Mouse (Mus musculus): Measurements from ENCODE around the gene Gm28038. TPM values are rescaled to one million over a fixed set of nuclear protein-coding genes. Genes with fewer than 3 reads are reported as not detected.

Gm28038 gene
- total RNA-seq (2021), result 1 to 10 TPM; 2.6 to 6.3 TPM
- not detected in 2 replicates for polyA plus RNA-seq (2012; rRNA removed)
- long read RNA-seq, result 0 reads

GRCm38 (mm10) chr2:30280743-30281142, at the start of gene Gm28038:
Gm28038 (plus strand) TSS chr2:30281043.
- H3K27me3 ChIP-seq (ENCODE audit: control insufficient read depth, insufficient read depth, low read length), result no peaks in the 10 kb centered on the region
- no peak within 1 kb of the TSS for H3K4me3 ChIP-seq
- WGBS, result 92% methylated on average over 11 of the region's 11 CpGs
- intact Hi-C loops (cut with DNase I), result no loop called here
- no peak within 1 kb of the TSS for H3K9ac ChIP-seq (ENCODE audit: low read depth, low read length)
- no peak within 1 kb of the TSS for H3K27ac ChIP-seq
- no peaks in the 10 kb centered on the region; the same call in 1 of the 2 replicates for H3K79me2 ChIP-seq (replicated peaks; ENCODE audit: control insufficient read depth, insufficient read depth, low read length)
- H3K36me3 ChIP-seq (ENCODE audit: control insufficient read depth, insufficient read depth, low read length), result no peaks in the 10 kb centered on the region
- no peaks in the 10 kb centered on the region for H3K4me1 ChIP-seq (ENCODE audit: control insufficient read depth, insufficient read depth, low read length)
- TF ChIP-seq CTCF (IDR thresholded peaks at IDR 0.05), result no peak
- no peak for TF ChIP-seq POLR2A (IDR thresholded peaks at IDR 0.05; ENCODE audit: insufficient read depth, low read depth, low read length)
- TF ChIP-seq EP300 (IDR thresholded peaks at IDR 0.05; ENCODE audit: insufficient read depth, low read depth, low read length), result no peak
- no peak for DNase-seq

- TF ChIP-seq POLR2A (IDR thresholded peaks at IDR 0.05; ENCODE audit: insufficient read depth, low read depth, low read length), result no peak
- no peak for DNase-seq
- intact Hi-C loops (cut with DNase I), result no loop called here
- 69% methylated on average over 5 of the region's 5 CpGs for WGBS
- Histone ChIP-seq H3K4me1 (ENCODE audit: control insufficient read depth, insufficient read depth, low read length) (peaks cover 17% of the 10 kb centered on the region), H3K36me3 (ENCODE audit: control insufficient read depth, insufficient read depth, low read length) (peaks cover 4% of the 10 kb centered on the region), H3K27me3 (ENCODE audit: control insufficient read depth, insufficient read depth, low read length) (no peaks in the 10 kb centered on the region), H3K4me3 (no peak overlapping the region), H3K27ac (no peak overlapping the region), H3K79me2 (replicated peaks; ENCODE audit: control insufficient read depth, insufficient read depth, low read length) (no peaks in the 10 kb centered on the region; the same call in 1 of the 2 replicates), H3K9ac (ENCODE audit: low read depth, low read length) (no peak overlapping the region)
Observed at GRCm38 (mm10) chr2:30235593-30235992, 45.2 kb upstream of the Gm28038 start.

GRCm38 (mm10) chr2:30236426-30237198, 44.2 kb upstream of the Gm28038 start:
- TF ChIP-seq EP300 (IDR thresholded peaks at IDR 0.05; ENCODE audit: insufficient read depth, low read depth, low read length) (no peak), POLR2A (IDR thresholded peaks at IDR 0.05; ENCODE audit: insufficient read depth, low read depth, low read length) (no peak), CTCF (IDR thresholded peaks at IDR 0.05) (no peak)
- 3% methylated on average over 18 of the region's 18 CpGs for WGBS
- Histone ChIP-seq H3K4me1 (ENCODE audit: control insufficient read depth, insufficient read depth, low read length) (peaks cover 25% of the 10 kb centered on the region), H3K27me3 (ENCODE audit: control insufficient read depth, insufficient read depth, low read length) (no peaks in the 10 kb centered on the region), H3K4me3 (peak overlapping the region; percentile 81), H3K79me2 (replicated peaks; ENCODE audit: control insufficient read depth, insufficient read depth, low read length) (no peaks in the 10 kb centered on the region; the same call in 1 of the 2 replicates), H3K27ac (peak overlapping the region; percentile 98), H3K9ac (ENCODE audit: low read depth, low read length) (peak overlapping the region; percentile 62), H3K36me3 (ENCODE audit: control insufficient read depth, insufficient read depth, low read length) (peaks cover 14% of the 10 kb centered on the region)
- intact Hi-C loops (cut with DNase I), result loop anchor here (1.0 to 2.0 kb wide), 3 partner anchors 30 to 60 kb away; no protein-coding TSS in a partner anchor
- DNase-seq, result peak in 1 of 2 experiments; percentile 21

- no peaks in the 10 kb centered on the region; the same call in 1 of the 2 replicates for H3K79me2 ChIP-seq (replicated peaks; ENCODE audit: control insufficient read depth, insufficient read depth, low read length)
- under 1% methylated on average over 67 of the region's 67 CpGs for WGBS
Observed at GRCm38 (mm10) chr2:30237199-30237880, 43.5 kb upstream of the Gm28038 start, which contains the start of gene Lrrc8a. Lrrc8a (plus strand) TSS chr2:30237715.

GRCm38 (mm10) chr2:30237881-30238280, 43.0 kb upstream of the Gm28038 start:
- intact Hi-C loops (cut with DNase I), result loop anchor here (1.0 to 2.0 kb wide), 3 partner anchors 32 to 61 kb away; no protein-coding TSS in a partner anchor
- Histone ChIP-seq H3K79me2 (replicated peaks; ENCODE audit: control insufficient read depth, insufficient read depth, low read length) (no peaks in the 10 kb centered on the region; the same call in 1 of the 2 replicates), H3K4me1 (ENCODE audit: control insufficient read depth, insufficient read depth, low read length) (peaks cover 30% of the 10 kb centered on the region), H3K27me3 (ENCODE audit: control insufficient read depth, insufficient read depth, low read length) (no peaks in the 10 kb centered on the region), H3K36me3 (ENCODE audit: control insufficient read depth, insufficient read depth, low read length) (peaks cover 20% of the 10 kb centered on the region), H3K27ac (peak overlapping the region; percentile 98), H3K4me3 (peak overlapping the region; percentile 81), H3K9ac (ENCODE audit: low read depth, low read length) (peak overlapping the region; percentile 85)
- peak in 1 of 2 experiments; percentile 86 for DNase-seq
- WGBS, result under 1% methylated on average over 42 of the region's 42 CpGs
- no peak for TF ChIP-seq EP300 (IDR thresholded peaks at IDR 0.05; ENCODE audit: insufficient read depth, low read depth, low read length)
- peak; percentile 43 for TF ChIP-seq CTCF (IDR thresholded peaks at IDR 0.05)

More at GRCm38 (mm10) chr2:30237199-30237880, 43.5 kb upstream of the Gm28038 start, which contains the start of gene Lrrc8a:
- Histone ChIP-seq H3K27me3 (ENCODE audit: control insufficient read depth, insufficient read depth, low read length) (no peaks in the 10 kb centered on the region), H3K27ac (peak within 1 kb of the TSS; percentile 98), H3K36me3 (ENCODE audit: control insufficient read depth, insufficient read depth, low read length) (peaks cover 19% of the 10 kb centered on the region), H3K4me3 (peak within 1 kb of the TSS; percentile 81), H3K4me1 (ENCODE audit: control insufficient read depth, insufficient read depth, low read length) (peaks cover 27% of the 10 kb centered on the region), H3K9ac (ENCODE audit: low read depth, low read length) (peak within 1 kb of the TSS; percentile 85)
- intact Hi-C loops (cut with DNase I), result loop anchor here (1.0 to 2.0 kb wide), 3 partner anchors 31 to 61 kb away; no protein-coding TSS in a partner anchor
- TF ChIP-seq CTCF (IDR thresholded peaks at IDR 0.05), result peak; percentile 68
- peak; percentile 73 for TF ChIP-seq POLR2A (IDR thresholded peaks at IDR 0.05; ENCODE audit: insufficient read depth, low read depth, low read length)
- TF ChIP-seq EP300 (IDR thresholded peaks at IDR 0.05; ENCODE audit: insufficient read depth, low read depth, low read length), result peak; percentile 68; the same call in 1 of the 2 replicates
- peak; percentile 100 for DNase-seq
